In the genomic region with DNA sequence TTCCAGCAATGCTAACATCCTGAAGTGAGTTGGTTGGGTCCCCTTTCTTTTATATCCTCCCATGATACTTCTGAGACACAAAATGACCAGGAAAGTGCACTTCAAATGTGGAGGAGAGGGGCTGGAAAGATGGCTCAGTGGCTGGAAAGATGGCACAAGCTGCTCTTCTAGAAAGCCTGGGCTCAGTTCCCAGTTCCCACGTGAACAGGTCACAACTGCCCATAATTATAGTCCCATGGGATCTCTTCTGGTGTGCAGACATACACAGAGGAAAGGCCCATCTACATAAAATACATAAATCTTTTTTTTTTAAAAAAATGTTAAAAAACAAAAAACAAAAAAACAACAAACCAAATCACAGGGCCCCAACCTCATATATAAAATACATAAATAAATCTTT, we compare ENCODE assay signal across 25 mouse cellular contexts.
"Had no signal": no experiment of that assay in that cellular context is flagged by ENCODE, and none has a peak within 500 bp of the region (broad histone marks: within the 10 kb centered on the region; RNA-seq: fewer than 3 reads in every experiment).

No protein-coding gene starts in this region.

- H3K9ac ChIP-seq: heart, embryonic 13.5 days; heart, embryonic 15.5 days; hindbrain, embryonic 13.5 days; kidney, embryonic 15.5 days; limb, embryonic 13.5 days; limb, embryonic 15.5 days; liver, embryonic 12.5 days; liver, embryonic 14.5 days had no signal

- H3K27ac ChIP-seq: heart, adult 2 months; heart, embryonic 13.5 days; heart, embryonic 15.5 days; hindbrain, embryonic 13.5 days; kidney, embryonic 15.5 days; kidney, postnatal 0 days; limb, embryonic 13.5 days; limb, embryonic 15.5 days; liver, embryonic 12.5 days; liver, embryonic 14.5 days had no signal

- H3K4me2 ChIP-seq: heart, embryonic 11.5 days; heart, embryonic 13.5 days; heart, embryonic 15.5 days; hindbrain, embryonic 13.5 days; kidney, embryonic 15.5 days; limb, embryonic 13.5 days; limb, embryonic 15.5 days; liver, embryonic 12.5 days had no signal

- H3K9me3 ChIP-seq: heart, embryonic 13.5 days; heart, embryonic 15.5 days; hindbrain, embryonic 13.5 days; kidney, embryonic 15.5 days; limb, embryonic 13.5 days; limb, embryonic 15.5 days; liver, embryonic 12.5 days had no signal

- H3K27me3 ChIP-seq: heart, embryonic 13.5 days; heart, embryonic 15.5 days; hindbrain, embryonic 13.5 days; kidney, embryonic 15.5 days; limb, embryonic 13.5 days; limb, embryonic 15.5 days; liver, embryonic 12.5 days had no signal

- DNase-seq: gastrocnemius, postnatal 14 days; gastrocnemius, postnatal 36 days; heart, adult 2 months; heart, postnatal 14 days; heart, postnatal 36 days; kidney, adult 11 months; kidney, adult 2 months; kidney, adult 9 months; kidney, postnatal 14 days; kidney, postnatal 36 days; layer of hippocampus, adult 9-11 months; layer of hippocampus, postnatal 36 days; left cerebral cortex, postnatal 4 days had no signal

- ATAC-seq: hindbrain, embryonic 16.5 days; intestine, embryonic 16.5 days; liver, embryonic 12.5 days had no signal

- H3K4me3 ChIP-seq: heart, adult 2 months; heart, embryonic 13.5 days; heart, embryonic 15.5 days; hindbrain, embryonic 13.5 days; kidney, embryonic 15.5 days; limb, embryonic 13.5 days; limb, embryonic 15.5 days; liver, embryonic 12.5 days had no signal
